Mouse (Mus musculus): Measurements from ENCODE around the gene Vps53.

- TF ChIP-seq CTCF (IDR thresholded peaks at IDR 0.05; ENCODE audit: insufficient read depth, low read length) (no peak), POLR2A (IDR thresholded peaks at IDR 0.05; ENCODE audit: borderline replicate concordance, extremely low read depth, low read depth, low read length) (no peak)
Measured at GRCm38 (mm10) chr11:76158375-76158774, 21.1 kb downstream of the Vps53 start.

All from lung, adult 2 months (tissue).